Mouse (Mus musculus) spleen, postnatal 14 days (tissue): ENCODE measurements around the gene Nt5dc3.

Source experiments
- DNase-seq, 2 experiments: peaks; one replicate each; pipeline ENCODE4 v3.0.0; 2021 to 2022; ENCODE audit warnings: low spot score in 2 of 2

Nt5dc3 gene

GRCm38 (mm10) chr10:86872591-86872990 lies 93.8 kb downstream of the Nt5dc3 start:
- no peak for DNase-seq

DNA sequence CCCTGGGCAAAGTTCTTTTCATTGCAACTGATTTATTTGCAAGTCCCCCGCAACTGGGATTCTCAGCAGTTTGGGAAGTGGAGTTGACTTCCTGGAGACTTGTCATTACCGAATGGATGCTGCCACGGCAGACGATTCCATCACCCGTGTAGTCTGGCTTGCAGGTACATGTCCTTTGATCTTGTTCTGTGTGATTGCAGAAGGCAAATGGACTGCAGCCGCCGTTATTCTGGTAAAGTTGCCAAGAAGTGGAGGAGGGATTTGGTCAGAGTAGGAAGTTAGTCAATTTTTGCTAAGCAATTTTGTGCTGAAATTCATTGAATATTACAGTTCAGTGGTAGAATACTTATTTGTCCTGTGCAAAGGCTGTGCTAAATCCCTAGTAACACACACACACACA lies 99.9 kb downstream of the Nt5dc3 start:
- DNase-seq: no peak

DNA sequence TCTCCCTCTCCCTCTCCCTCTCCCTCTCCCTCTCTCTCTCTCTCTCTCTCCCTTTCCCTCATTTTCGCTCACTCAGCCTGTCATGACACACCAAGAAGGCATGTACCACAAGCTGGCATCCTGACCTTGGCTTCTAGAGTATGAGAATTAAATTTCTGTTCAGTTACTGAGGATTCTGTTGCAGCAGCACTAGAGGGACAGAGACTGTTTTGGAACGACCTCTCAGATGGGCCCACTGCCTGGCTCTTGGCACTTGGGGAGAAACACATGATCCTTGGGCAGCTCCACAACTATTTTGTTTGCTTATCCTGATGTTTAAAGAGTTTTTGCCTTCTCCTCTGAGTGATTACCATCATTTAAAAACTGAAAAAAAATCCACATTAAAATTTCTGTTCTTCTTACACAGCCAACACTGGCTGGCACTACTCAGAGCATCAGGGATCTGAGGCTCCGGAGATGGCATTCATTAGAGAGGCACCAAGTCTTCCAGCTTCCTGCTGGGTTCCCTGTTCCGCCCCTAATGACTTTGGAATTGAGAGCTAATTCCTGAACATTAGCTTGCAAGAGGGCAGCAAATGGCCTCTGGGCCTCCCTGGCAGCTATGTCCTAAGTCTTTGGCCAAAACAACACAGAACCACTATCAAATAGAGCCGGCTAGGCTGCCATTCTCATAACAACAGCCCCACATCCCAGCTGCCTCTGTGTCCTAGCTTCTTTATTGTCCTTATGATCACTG lies 101.4 kb downstream of the Nt5dc3 start:
- no peak for DNase-seq

- no peak for DNase-seq
Observed at GRCm38 (mm10) chr10:86881448-86881847, 102.6 kb downstream of the Nt5dc3 start.

DNA sequence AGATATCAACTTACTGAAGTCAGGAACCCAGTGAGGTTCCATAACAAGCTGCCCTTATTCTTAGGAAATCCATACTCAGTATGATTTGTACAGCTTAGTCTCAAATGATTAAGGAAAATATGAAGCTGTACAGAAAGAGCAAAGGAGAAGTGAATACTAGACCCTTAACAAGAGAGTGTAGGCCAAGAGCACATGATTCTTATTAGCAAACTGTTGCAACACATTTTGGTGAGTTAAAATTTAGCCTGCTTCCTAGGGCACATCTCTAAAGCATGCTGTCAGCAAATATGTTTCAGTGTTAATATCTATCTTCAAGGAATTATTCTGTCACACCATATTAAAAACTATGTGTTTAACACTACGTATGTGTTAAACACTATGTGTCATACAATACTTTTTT lies 107.6 kb downstream of the Nt5dc3 start:
- DNase-seq: no peak
